Mouse (Mus musculus) C2C12 (cell line): ENCODE measurements around the gene Ltbp1. TPM values are rescaled to one million over a fixed set of nuclear protein-coding genes. Genes with fewer than 3 reads are reported as not detected.
A peak's percentile ranks its signal among the peaks of the same experiment; 100 is the strongest.

ENCODE experiments used
- H3K27me3 ChIP-seq: one replicate; pipeline ENCODE4 v1.6.1; 2011; ENCODE audit not compliant: control insufficient read depth, insufficient read depth, insufficient read length
- H3K36me3 ChIP-seq: one replicate; pipeline ENCODE4 v1.6.1; 2011; ENCODE audit not compliant: control insufficient read depth, insufficient read depth
- H3K4me3 ChIP-seq: one replicate; pipeline ENCODE4 v1.5.1; 2011; ENCODE audit warnings: mild to moderate bottlenecking, control low read depth; ENCODE audit not compliant: poor library complexity, insufficient read depth, severe bottlenecking
- H3K79me2 ChIP-seq: one replicate; pipeline ENCODE4 v1.6.1; 2011; ENCODE audit not compliant: control insufficient read depth, insufficient read depth
- H3K79me3 ChIP-seq: one replicate; pipeline ENCODE4 v1.6.1; 2011; ENCODE audit warnings: low read depth, control low read depth
- H3ac ChIP-seq: one replicate; pipeline ENCODE3; 2011; ENCODE audit warnings: low read depth; ENCODE audit not compliant: control insufficient read depth, insufficient read length
- CEBPB ChIP-seq: IDR thresholded peaks from one replicate; pipeline ENCODE4 v1.6.1; 2011; ENCODE audit warnings: low read depth, mild to moderate bottlenecking, control low read depth, moderate library complexity
- CTCF ChIP-seq: IDR thresholded peaks from one replicate; pipeline ENCODE4 v1.5.1; 2011; ENCODE audit not compliant: control insufficient read depth, insufficient read depth, insufficient read length
- FOSL1 ChIP-seq: IDR thresholded peaks from one replicate; pipeline ENCODE4 v1.8.0; 2011; ENCODE audit warnings: mild to moderate bottlenecking, low read length; ENCODE audit not compliant: poor library complexity, insufficient read depth, severe bottlenecking
- MAX ChIP-seq: IDR thresholded peaks from one replicate; pipeline ENCODE4 v1.6.1; 2011; ENCODE audit warnings: mild to moderate bottlenecking, control low read depth
- MYOD1 ChIP-seq: IDR thresholded peaks from one replicate; pipeline ENCODE4 v1.6.1; 2011; ENCODE audit warnings: low read depth; ENCODE audit not compliant: control insufficient read depth, insufficient read length
- MYOG ChIP-seq: IDR thresholded peaks from one replicate; pipeline ENCODE4 v1.6.1; 2011; ENCODE audit not compliant: control insufficient read depth, insufficient read length; ENCODE audit errors: extremely low read depth
- USF1 ChIP-seq: IDR thresholded peaks from one replicate; pipeline ENCODE4 v1.6.1; 2011; ENCODE audit warnings: low read depth, mild to moderate bottlenecking, control low read depth, moderate library complexity
- polyA plus RNA-seq: library from polyadenylated mRNA; unstranded; fragments of >200 nt; fragmentation: generic; extraction: Trizol; gene quantifications from one replicate; pipeline ENCODE4 v1.2.1, GENCODE M21; 2012; ENCODE audit warnings: missing spikeins

Gene Ltbp1
- polyA plus RNA-seq, 1 experiment: 41.8 TPM

DNA sequence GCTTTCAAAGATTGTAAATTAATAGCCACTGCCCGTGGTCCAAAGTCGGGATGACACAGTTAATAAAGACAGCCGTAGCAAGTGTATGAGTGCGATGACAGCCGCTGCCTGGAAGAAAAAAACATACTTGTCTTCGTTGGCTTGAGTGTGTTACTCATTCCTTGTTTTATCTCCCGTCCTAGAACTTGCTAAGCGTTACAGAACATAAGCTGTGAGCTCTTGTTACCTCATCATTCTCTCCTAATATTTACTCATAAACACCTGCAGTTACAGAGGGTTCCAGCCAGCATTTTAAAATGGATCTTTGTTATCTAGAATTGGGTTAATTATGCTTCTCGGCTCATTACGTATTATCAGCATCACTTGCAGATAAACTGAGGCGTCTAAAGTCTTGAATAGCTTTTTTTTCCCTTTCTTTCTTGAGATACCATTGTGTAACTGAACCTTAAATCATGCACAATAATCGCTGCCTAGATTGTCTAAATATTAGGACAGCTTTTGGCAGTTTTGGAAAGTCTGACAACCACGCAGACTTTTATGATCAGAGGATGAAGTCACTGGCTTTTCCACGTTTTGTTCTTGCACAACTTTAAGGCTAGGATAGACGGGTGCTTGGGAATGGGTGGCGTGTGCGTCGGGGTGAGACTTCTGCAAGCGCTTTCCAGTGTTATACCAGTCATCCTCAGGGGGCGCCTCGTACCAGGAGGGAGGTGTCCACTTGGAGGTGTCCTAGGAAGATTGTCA is 28.7 kb downstream of the Ltbp1 start:
- no peak for TF ChIP-seq MYOG
- TF ChIP-seq MAX: no peak
- no peak for TF ChIP-seq CTCF
- Histone ChIP-seq H3K4me3 (no peak overlapping the region), H3K27me3 (no peaks in the 10 kb centered on the region), H3ac (no peak overlapping the region), H3K36me3 (no peaks in the 10 kb centered on the region), H3K79me2 (no peaks in the 10 kb centered on the region), H3K79me3 (no peaks in the 10 kb centered on the region)

DNA sequence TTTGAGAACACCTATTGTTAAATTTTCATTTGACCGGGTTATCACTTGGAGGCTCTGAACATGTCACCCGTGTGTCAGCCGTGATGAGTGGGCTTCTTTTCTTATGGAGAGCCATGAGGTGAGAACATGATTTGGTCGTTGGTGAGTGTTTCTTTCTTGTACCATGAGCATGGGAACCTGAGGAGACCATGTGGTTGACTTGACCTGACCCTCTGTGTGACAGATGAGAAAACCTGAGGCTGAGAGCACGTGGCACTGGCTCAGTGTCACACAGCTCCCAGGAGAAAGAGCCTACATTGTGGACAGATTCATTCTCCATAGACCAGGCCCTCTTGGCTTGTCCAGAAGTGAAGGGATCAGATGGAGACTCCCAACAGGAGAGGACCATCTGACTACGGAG is 31.5 kb downstream of the Ltbp1 start:
- Histone ChIP-seq H3K79me3 (no peaks in the 10 kb centered on the region), H3K4me3 (no peak overlapping the region), H3ac (no peak overlapping the region), H3K79me2 (no peaks in the 10 kb centered on the region), H3K36me3 (no peaks in the 10 kb centered on the region), H3K27me3 (no peaks in the 10 kb centered on the region)
- TF ChIP-seq CEBPB (no peak), FOSL1 (no peak), CTCF (no peak), USF1 (no peak), MAX (no peak), MYOD1 (no peak)

DNA sequence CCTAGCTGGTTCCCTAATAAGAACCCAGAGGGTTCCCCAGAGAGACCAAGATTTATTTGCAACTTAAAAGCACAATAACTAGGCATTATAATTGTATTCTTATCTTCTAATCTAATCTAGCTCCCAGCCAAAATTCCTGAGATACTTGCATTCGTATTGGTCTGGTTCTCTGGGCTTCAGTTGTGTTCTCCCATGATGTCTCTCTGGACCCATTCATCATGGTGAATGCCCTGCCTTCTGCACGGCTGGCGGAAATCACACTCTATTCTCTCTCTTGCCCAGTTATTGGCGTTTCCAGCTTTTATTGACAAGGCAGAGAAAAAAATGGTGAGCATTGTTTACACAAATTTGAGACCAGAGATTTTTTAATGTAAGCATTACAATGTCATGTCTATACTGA is 33.6 kb downstream of the Ltbp1 start:
- Histone ChIP-seq H3K27me3 (no peaks in the 10 kb centered on the region), H3K79me2 (no peaks in the 10 kb centered on the region), H3K4me3 (no peak overlapping the region), H3ac (no peak overlapping the region), H3K79me3 (no peaks in the 10 kb centered on the region), H3K36me3 (no peaks in the 10 kb centered on the region)
- no peak for TF ChIP-seq CEBPB
- no peak for TF ChIP-seq MAX
- no peak for TF ChIP-seq FOSL1
- no peak for TF ChIP-seq CTCF
- no peak for TF ChIP-seq MYOD1
- TF ChIP-seq USF1: no peak
- no peak for TF ChIP-seq MYOG

DNA sequence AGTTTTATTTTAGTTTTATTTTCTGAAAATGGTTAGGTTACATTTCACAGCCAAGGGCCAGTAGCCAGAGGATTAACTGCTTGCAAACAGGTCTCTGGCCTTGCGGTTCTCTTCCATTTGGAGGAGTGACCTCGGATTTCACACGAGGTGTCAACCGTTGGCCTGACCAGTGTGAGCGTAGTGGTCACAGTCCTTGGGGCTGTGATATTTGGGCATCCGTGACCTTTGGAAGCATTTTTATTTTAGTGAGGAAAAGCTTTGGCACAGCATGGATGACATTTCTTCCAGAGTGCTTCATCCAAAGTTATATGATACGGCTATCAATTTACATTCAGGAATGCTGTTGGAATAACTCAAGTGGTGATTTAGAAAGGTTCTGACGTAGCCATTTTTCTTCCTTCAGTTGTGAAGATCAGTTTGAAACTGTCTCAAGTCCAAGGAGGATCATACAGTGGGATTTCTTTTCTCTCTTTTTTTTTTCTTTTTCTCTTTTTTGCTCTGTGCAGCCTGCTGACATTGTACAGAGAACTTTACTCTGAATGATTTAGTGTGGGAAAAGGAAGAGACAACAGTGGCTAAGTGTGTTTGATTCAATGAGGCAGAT is 44.1 kb downstream of the Ltbp1 start:
- Histone ChIP-seq H3K36me3 (no peaks in the 10 kb centered on the region), H3K79me3 (no peaks in the 10 kb centered on the region)
- no peak for TF ChIP-seq FOSL1
- TF ChIP-seq MYOD1: no peak
- TF ChIP-seq MYOG: no peak
- no peak for TF ChIP-seq MAX
- no peak for TF ChIP-seq CTCF
- no peak for TF ChIP-seq CEBPB
- no peak for TF ChIP-seq USF1

DNA sequence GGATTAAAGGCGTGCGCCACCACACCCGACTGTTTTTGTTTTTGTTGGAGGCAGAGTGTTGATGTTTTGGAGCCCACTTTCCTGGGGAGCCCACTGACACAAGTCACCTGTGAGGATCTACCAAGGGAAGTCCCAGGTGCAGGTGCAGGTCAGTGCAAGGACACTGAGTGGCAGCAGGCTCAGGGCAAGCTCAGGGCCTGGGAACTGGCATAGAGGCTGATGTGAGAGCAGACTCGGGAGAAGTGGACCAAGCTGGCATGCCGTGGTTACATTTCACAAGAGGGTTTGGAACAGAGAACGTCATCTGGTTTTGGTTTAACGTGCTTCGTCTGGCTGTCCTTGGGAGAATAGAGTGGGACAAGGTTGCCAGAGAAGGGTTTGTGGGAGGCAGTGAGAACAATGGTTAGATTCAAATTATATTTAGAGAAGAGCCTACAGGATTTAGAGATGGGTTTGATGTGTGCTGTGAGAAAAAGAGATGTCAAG is 46.1 kb downstream of the Ltbp1 start:
- Histone ChIP-seq H3K4me3 (no peak overlapping the region), H3K79me3 (no peaks in the 10 kb centered on the region), H3K27me3 (no peaks in the 10 kb centered on the region), H3ac (no peak overlapping the region), H3K79me2 (no peaks in the 10 kb centered on the region), H3K36me3 (no peaks in the 10 kb centered on the region)
- TF ChIP-seq CTCF (no peak), CEBPB (no peak), MYOD1 (no peak), MYOG (no peak), USF1 (no peak), MAX (no peak), FOSL1 (no peak)

More for the DNA sequence above, 44.1 kb downstream of the Ltbp1 start:
- Histone ChIP-seq H3K79me2 (no peaks in the 10 kb centered on the region), H3ac (no peak overlapping the region), H3K4me3 (no peak overlapping the region), H3K27me3 (no peaks in the 10 kb centered on the region)

DNA sequence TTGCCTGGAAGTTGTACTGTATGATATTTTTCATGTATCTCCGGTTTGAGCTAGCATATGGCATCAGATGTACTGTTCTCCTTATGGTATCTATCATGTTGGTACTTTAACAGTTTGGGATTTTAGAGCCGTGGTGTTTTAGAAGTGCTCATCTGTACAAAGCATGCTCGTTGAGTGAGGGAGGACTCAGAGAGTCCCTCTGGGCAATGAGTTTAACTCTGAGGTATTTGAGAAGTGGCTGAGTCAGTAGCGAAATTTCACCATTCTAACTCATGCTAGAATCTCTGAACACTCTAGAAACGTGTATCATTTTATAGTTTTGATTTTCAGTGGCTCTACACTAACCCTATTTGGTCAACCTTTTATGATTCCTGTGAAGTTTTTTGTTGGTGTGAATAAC is 49.9 kb downstream of the Ltbp1 start:
- TF ChIP-seq FOSL1: no peak
- peak; percentile 66 for TF ChIP-seq MAX
- TF ChIP-seq CTCF: no peak
- no peak for TF ChIP-seq MYOG
- no peak for TF ChIP-seq USF1
- no peak for TF ChIP-seq CEBPB
- no peaks in the 10 kb centered on the region for H3K27me3 ChIP-seq
- H3ac ChIP-seq: no peak overlapping the region
- H3K36me3 ChIP-seq: no peaks in the 10 kb centered on the region
- H3K79me3 ChIP-seq: no peaks in the 10 kb centered on the region
- no peak overlapping the region for H3K4me3 ChIP-seq
- no peaks in the 10 kb centered on the region for H3K79me2 ChIP-seq
